Mouse (Mus musculus) kidney, embryonic 14.5 days (tissue): ENCODE results near the gene Dnajb3. TPM values are rescaled to one million over a fixed set of nuclear protein-coding genes. Genes with fewer than 3 reads are reported as not detected.
"Not testable (repeated sequence)": the region's sequence is repeated elsewhere in the genome, so short reads cannot be mapped to it uniquely, and the experiment has no call there.

ENCODE experiments used
- ATAC-seq: fragments of 200-750 bp; cut with Nextera tagmentation; 2 replicates; pipeline ENCODE4 v1.8.0; 2017; ENCODE audit warnings: moderate number of reproducible peaks, mild to moderate bottlenecking, moderate TSS enrichment, moderate library complexity; ENCODE audit not compliant: low FRiP score, low TSS enrichment
- H3K27ac ChIP-seq: fragments of 300-500 bp; sonication (generic); 2 replicates; pipeline ENCODE4 v1.5.1; 2014; ENCODE audit warnings: low read depth, mild to moderate bottlenecking, low read length, moderate library complexity, mixed read lengths
- H3K27me3 ChIP-seq: fragments of 300-500 bp; sonication (generic); 2 replicates; pipeline ENCODE4 v1.6.1; 2014; ENCODE audit warnings: mild to moderate bottlenecking, low read length; ENCODE audit not compliant: control insufficient read depth, insufficient read depth
- H3K36me3 ChIP-seq: fragments of 300-500 bp; sonication (generic); 2 replicates; pipeline ENCODE4 v1.6.1; 2014; ENCODE audit warnings: low read length, mixed read lengths; ENCODE audit not compliant: control insufficient read depth, insufficient read depth
- H3K4me1 ChIP-seq: fragments of 300-500 bp; sonication (generic); 2 replicates; pipeline ENCODE4 v1.6.1; 2014; ENCODE audit warnings: low read length, mixed read lengths; ENCODE audit not compliant: control insufficient read depth, insufficient read depth
- H3K4me2 ChIP-seq: fragments of 300-500 bp; sonication (generic); replicated peaks from 2 replicates; pipeline ENCODE4 v1.6.1; 2014; ENCODE audit warnings: low read depth, mild to moderate bottlenecking, low read length
- H3K4me3 ChIP-seq: fragments of 300-500 bp; sonication (generic); 2 replicates; pipeline ENCODE4 v1.5.1; 2014; ENCODE audit warnings: mild to moderate bottlenecking, low read length
- H3K9ac ChIP-seq: fragments of 300-500 bp; sonication (generic); 2 replicates; pipeline ENCODE4 v1.6.1; 2014; ENCODE audit warnings: low read depth, mild to moderate bottlenecking, low read length, moderate library complexity
- H3K9me3 ChIP-seq: fragments of 300-500 bp; sonication (generic); 2 replicates; pipeline ENCODE4 v1.6.1; 2016; ENCODE audit warnings: low read length; ENCODE audit not compliant: control insufficient read depth
- WGBS: fragments of 180-500 bp; shearing (Covaris S2); extraction: QIAGEN DNeasy Blood & Tissue Kit; methylation state at CpG from one replicate; pipeline ENCODE4 v1.1.7; 2014; 5-methylcytosine and 5-hydroxymethylcytosine counted together
- polyA plus RNA-seq: library from polyadenylated mRNA; unstranded; fragments of >200 nt; fragmentation: Nextera tagmentation; extraction: Ambion mirVana; gene quantifications from 2 replicates; pipeline ENCODE4 v1.2.1, GENCODE M21; 2014

Dnajb3 gene
- polyA plus RNA-seq, 1 experiment from 2014 or later = 12.7 TPM

- Histone ChIP-seq H3K9me3 (no peaks in the 10 kb centered on the region), H3K27me3 (no peaks in the 10 kb centered on the region), H3K4me2 (no peak overlapping the region), H3K4me3 (no peak overlapping the region), H3K27ac (no peak overlapping the region), H3K36me3 (no peaks in the 10 kb centered on the region), H3K4me1 (no peaks in the 10 kb centered on the region), H3K9ac (no peak overlapping the region)
- WGBS = 74% methylated on average over 3 of the region's 3 CpGs
- no peak for ATAC-seq
These were observed 13.4 kb downstream of the Dnajb3 start for GRCm38 (mm10) chr1:88192136-88192535.

- H3K27ac ChIP-seq = no peak overlapping the region
- H3K4me3 ChIP-seq = no peak overlapping the region
- H3K9ac ChIP-seq = no peak overlapping the region
- no peaks in the 10 kb centered on the region for H3K9me3 ChIP-seq
- no peaks in the 10 kb centered on the region for H3K4me1 ChIP-seq
- ATAC-seq = no peak
- H3K4me2 ChIP-seq = no peak overlapping the region
- no peaks in the 10 kb centered on the region for H3K27me3 ChIP-seq
- 83% methylated on average over 5 of the region's 5 CpGs for WGBS
- H3K36me3 ChIP-seq = no peaks in the 10 kb centered on the region
These were observed 19.2 kb downstream of the Dnajb3 start for GRCm38 (mm10) chr1:88186325-88186935.

GRCm38 (mm10) chr1:88179657-88180056, 25.9 kb downstream of the Dnajb3 start:
- Histone ChIP-seq H3K4me1 (no peaks in the 10 kb centered on the region), H3K4me3 (no peak overlapping the region), H3K4me2 (no peak overlapping the region), H3K36me3 (no peaks in the 10 kb centered on the region), H3K27ac (no peak overlapping the region), H3K27me3 (no peaks in the 10 kb centered on the region), H3K9ac (no peak overlapping the region), H3K9me3 (peaks cover 14% of the 10 kb centered on the region)
- 89% methylated on average over 1 of the region's 1 CpGs for WGBS
- ATAC-seq = no peak

- not testable (repeated sequence) for H3K9me3 ChIP-seq, H3K4me2 ChIP-seq, H3K36me3 ChIP-seq, ATAC-seq, H3K9ac ChIP-seq, H3K27ac ChIP-seq, H3K4me1 ChIP-seq, H3K27me3 ChIP-seq, H3K4me3 ChIP-seq
- WGBS = 91% methylated on average over 5 of the region's 7 CpGs
These were observed 33.4 kb downstream of the Dnajb3 start for GRCm38 (mm10) chr1:88172190-88172589.

GRCm38 (mm10) chr1:88165711-88166110, 39.9 kb downstream of the Dnajb3 start, which contains the start of gene Ugt1a5:
Gene Ugt1a5, plus strand, starts transcription at chr1:88166012.
- Histone ChIP-seq H3K27ac (no peak within 1 kb of the TSS), H3K4me1 (no peaks in the 10 kb centered on the region), H3K4me3 (no peak within 1 kb of the TSS), H3K4me2 (no peak within 1 kb of the TSS), H3K27me3 (no peaks in the 10 kb centered on the region), H3K9ac (no peak within 1 kb of the TSS), H3K36me3 (no peaks in the 10 kb centered on the region), H3K9me3 (no peaks in the 10 kb centered on the region)
- ATAC-seq = no peak
- whole genome bisulfite sequencing = 84% methylated on average over 5 of the region's 5 CpGs

- Histone ChIP-seq H3K27me3 (no peaks in the 10 kb centered on the region), H3K4me1 (no peaks in the 10 kb centered on the region), H3K9me3 (no peaks in the 10 kb centered on the region), H3K4me2 (no peak overlapping the region), H3K4me3 (no peak overlapping the region), H3K27ac (no peak overlapping the region), H3K9ac (no peak overlapping the region), H3K36me3 (no peaks in the 10 kb centered on the region)
- WGBS = 79% methylated on average over 2 of the region's 2 CpGs
- no peak for ATAC-seq
These were observed 47.2 kb downstream of the Dnajb3 start for GRCm38 (mm10) chr1:88158430-88158829.

Other genes starting within 250 kb of the Dnajb3 start
- gene Usp40, start 197.2 kb downstream of the Dnajb3 start, polyA plus RNA-seq = 26.6 and 41.5 TPM in 2 replicates
- gene Ugt1a10, start 150.4 kb downstream of the Dnajb3 start, polyA plus RNA-seq = 5.0 and 9.2 TPM in 2 replicates
- 1.5 and 2.5 TPM in 2 replicates for gene Ugt1a9, start 135.0 kb downstream of the Dnajb3 start, polyA plus RNA-seq
- gene Ugt1a8, start 118.0 kb downstream of the Dnajb3 start, polyA plus RNA-seq = not detected in 2 replicates
- gene Ugt1a7c, start 110.7 kb downstream of the Dnajb3 start, polyA plus RNA-seq = 4.6 and 6.1 TPM in 2 replicates
- gene Ugt1a6b, start 102.5 kb downstream of the Dnajb3 start, polyA plus RNA-seq = 0.11 TPM in 1 of 2 replicates, not detected in the other
- gene Ugt1a6a, start 71.0 kb downstream of the Dnajb3 start, polyA plus RNA-seq = 1.3 and 1.9 TPM in 2 replicates
- not detected in 2 replicates for gene Ugt1a5, start 39.8 kb downstream of the Dnajb3 start, polyA plus RNA-seq
- gene Ugt1a2, start 5.2 kb downstream of the Dnajb3 start, polyA plus RNA-seq = 1.5 and 7.3 TPM in 2 replicates
- gene Ugt1a1, start 6.2 kb upstream of the Dnajb3 start, polyA plus RNA-seq = 0.30 and 0.61 TPM in 2 replicates
- gene Mroh2a, start 21.2 kb upstream of the Dnajb3 start, polyA plus RNA-seq = 1.4 TPM in 2 replicates
- 98.2 and 175 TPM in 2 replicates for gene Hjurp, start 71.9 kb upstream of the Dnajb3 start, polyA plus RNA-seq
- not detected in 2 replicates for gene Trpm8, start 71.9 kb upstream of the Dnajb3 start, polyA plus RNA-seq
- 3.4 and 8.6 TPM in 2 replicates for gene Spp2, start 201.2 kb upstream of the Dnajb3 start, polyA plus RNA-seq